Mouse (Mus musculus) lung, postnatal 36 days (tissue): Measurements from ENCODE around the gene B3galt6.

Source experiments
- DNase-seq: peaks from one replicate; pipeline ENCODE4 v3.0.0; 2022; ENCODE audit warnings: mixed read lengths

Gene B3galt6

GRCm38 (mm10) chr4:155992241-155992905 lies at the start of gene B3galt6, which contains the start of gene Sdf4:
B3galt6 (minus strand) TSS chr4:155992649.
Sdf4 (plus strand) TSS chr4:155992872.
- peak; percentile 84 for DNase-seq

GRCm38 (mm10) chr4:156034901-156035300 lies 42.5 kb upstream of the B3galt6 start:
- no peak for DNase-seq

GRCm38 (mm10) chr4:156034301-156034700 lies 41.9 kb upstream of the B3galt6 start:
- no peak for DNase-seq

- DNase-seq: peak; percentile 83
Observed at GRCm38 (mm10) chr4:156033476-156034119, 41.1 kb upstream of the B3galt6 start.

DNA sequence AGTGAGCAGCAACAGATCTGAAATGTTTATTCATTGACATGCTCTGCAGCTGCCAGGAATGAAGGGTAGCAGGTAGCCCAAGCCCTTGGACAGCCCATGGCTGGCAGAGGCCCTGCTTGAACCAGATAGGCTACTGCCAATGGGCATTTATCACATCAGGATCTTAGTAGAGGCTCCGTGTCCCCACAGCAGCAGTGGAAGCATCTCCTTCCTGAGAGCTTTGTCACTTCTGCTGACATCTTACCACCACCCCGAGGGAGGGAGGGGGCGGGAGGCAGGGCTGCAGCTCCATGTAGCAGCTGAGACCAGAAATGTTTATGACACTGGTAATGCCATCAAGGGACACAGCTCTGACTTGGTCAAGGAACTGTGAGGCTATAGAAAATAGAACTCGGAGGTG lies 40.4 kb upstream of the B3galt6 start:
- DNase-seq: no peak

DNA sequence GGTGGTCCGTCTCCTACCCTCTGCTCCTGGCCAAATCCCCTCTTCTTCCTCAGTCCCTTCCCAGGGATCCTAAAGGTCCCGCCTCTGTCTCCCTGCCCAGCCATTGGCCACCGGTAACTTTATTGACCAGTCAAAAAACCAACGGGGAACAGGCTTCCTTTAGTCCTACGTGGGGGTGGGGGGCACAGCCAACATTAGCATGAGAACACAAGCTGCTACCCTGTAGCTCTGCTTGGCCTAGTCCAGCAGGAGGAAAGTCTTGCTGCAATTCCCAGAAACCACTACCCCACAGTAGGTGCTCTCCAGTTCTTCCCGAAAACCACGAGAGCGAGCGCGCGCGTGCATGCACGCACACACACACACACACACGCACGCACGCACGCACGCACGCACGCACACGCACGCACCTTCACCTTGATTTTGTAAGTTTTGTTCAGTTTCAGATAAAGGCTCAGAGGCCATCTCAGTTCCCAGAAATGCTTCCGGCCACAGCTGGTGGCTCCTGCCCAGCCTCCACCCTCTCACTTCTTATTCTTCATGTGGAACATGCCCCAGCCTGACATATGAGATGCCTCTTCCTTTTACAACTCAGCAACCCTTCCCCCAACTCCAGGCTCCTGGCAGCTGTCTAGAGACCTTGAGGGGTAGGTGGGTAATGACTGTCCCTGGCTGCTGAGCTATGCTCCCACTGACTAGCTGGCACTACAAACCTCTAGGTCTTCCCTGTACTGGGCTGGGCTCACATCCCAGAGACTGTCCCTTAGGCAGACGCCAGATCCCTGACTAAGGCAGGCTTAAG lies 39.3 kb upstream of the B3galt6 start:
- peak; percentile 90 for DNase-seq

GRCm38 (mm10) chr4:156031255-156031592 lies 38.8 kb upstream of the B3galt6 start:
- DNase-seq: no peak

GRCm38 (mm10) chr4:156030651-156031118 lies 38.2 kb upstream of the B3galt6 start:
- no peak for DNase-seq

DNA sequence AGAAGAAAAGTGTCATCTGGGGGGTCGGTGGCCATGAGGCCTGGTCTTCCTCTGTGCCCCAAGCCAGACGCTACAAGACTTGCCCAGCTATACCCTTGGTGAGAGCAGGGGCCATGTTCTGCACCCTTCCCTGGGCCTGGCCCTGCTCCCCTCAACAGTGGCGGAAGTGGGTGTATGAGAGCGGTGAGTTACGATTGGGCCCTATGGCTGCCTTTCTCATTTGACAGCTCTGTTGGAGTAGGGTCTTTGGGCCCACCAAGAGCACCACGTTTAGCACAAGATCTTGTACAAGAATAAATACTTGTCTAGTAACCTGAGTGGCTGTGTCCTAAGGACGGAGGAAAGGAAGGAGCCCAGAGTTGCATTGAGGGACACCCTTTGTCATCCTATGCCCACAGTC lies 36.1 kb upstream of the B3galt6 start:
- DNase-seq: no peak

DNA sequence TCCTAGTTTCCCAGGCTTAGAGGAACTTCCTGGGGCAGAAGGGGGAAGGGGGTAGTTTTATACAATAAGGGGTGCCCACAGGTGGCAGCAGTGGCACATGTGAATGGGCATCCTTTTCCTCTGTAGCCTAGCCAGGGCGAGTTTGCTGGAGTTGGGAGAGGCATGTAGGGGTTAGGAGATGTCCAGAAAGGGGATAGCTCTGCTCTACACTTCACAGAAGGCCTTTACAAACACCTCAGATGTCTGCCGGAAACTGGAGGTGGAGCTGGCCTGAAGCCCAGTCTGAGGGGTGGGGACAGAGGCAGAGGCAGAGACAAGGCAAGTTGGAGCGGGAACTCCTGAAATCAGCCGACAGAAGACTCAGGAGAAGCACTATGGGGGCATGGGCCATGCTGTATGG lies 33.6 kb upstream of the B3galt6 start, which contains the start of gene Tnfrsf18:
Gene Tnfrsf18 (plus strand): TSS at position 152 of the 400 bp plus-strand sequence.
- peak; percentile 67 for DNase-seq

GRCm38 (mm10) chr4:156024184-156024583 lies 31.7 kb upstream of the B3galt6 start:
- no peak for DNase-seq

DNA sequence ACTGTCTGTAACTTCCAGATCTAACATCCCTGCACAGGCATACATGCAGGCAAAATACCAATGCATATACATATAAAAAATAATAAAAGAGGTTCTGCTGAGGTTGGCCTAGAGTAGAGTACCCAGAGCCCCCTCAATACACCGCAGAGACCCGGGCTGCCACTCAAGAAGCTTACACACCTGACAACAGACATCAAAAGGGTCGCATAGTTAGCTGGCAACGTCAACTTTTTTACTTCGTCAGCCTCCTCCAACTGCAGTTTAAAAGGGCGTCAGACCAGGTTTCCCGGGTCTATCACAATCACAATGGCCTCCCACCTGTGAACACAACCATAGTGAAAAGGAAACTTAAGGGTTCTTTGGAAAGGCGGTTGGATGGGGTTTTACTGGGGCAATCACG lies 31.1 kb upstream of the B3galt6 start:
- no peak for DNase-seq

DNA sequence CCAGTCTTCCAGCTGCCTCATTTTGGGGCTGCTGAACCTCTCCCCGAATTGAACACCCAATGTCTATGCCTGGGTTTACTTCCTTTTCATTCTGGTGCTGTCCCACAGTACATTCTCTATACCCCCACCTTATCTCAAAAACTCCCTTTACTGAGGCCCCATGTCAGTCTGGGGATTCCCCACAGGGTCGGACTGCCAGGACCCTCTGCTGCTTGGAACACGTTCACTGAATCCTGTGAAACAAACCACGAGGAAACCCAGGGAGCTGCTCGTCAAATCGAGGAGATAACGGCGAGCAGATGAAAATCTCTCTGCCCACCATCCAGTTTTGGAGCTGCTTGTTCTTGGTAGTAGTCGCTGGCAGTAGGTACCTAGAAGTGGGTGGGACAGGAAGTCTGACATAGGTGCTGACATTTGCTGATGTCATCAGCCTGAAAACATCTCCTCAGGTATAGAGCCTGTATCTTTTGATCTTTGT lies 29.5 kb upstream of the B3galt6 start:
- DNase-seq: peak; percentile 15

DNA sequence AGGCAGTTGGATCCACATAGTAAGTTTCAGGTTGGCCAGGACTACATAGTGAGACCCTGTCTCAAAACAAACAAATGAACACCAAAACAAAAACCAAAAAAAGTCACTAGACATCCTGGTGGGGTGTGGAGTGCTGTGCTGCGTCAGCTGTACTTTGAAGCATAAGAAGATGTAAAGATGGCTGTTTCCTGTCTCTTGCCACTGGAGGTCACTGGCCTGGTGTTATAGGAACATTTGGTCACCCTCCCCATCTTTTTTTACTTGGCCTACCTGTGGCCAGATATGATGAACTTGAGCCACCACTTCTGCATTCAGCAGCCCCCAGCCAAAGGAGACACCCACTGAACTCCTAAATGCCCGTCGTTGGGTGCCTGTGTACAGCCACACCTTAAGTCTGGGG lies 28.9 kb upstream of the B3galt6 start:
- DNase-seq: no peak

- DNase-seq: no peak
Observed at GRCm38 (mm10) chr4:156019771-156020170, 27.3 kb upstream of the B3galt6 start.

GRCm38 (mm10) chr4:156014436-156014835 lies 22.0 kb upstream of the B3galt6 start:
- DNase-seq: no peak

- DNase-seq: peak; percentile 19
Observed at GRCm38 (mm10) chr4:156013637-156014036, 21.2 kb upstream of the B3galt6 start, which contains the start of gene Tnfrsf4. Tnfrsf4 (plus strand) TSS chr4:156013843.

DNA sequence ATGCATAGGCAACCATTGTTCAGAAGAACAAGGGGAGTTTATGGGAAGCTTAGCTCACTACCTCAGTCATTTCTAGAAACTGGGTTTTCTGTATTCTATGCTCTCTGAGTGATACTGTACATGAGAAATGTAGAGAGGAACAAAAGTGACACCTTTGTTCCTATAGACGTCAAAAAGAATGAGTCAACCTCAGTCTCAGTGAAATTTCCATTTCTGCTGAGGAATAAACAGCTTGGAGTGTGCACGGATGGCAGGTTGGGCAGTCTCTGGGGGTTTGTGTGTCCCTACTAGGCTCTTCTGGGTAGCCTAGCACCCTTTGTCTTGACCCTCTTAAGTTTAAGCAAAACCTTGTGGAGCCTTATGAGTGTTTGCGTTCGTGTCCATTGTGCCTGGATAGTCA lies 15.9 kb upstream of the B3galt6 start:
- DNase-seq: no peak

DNA sequence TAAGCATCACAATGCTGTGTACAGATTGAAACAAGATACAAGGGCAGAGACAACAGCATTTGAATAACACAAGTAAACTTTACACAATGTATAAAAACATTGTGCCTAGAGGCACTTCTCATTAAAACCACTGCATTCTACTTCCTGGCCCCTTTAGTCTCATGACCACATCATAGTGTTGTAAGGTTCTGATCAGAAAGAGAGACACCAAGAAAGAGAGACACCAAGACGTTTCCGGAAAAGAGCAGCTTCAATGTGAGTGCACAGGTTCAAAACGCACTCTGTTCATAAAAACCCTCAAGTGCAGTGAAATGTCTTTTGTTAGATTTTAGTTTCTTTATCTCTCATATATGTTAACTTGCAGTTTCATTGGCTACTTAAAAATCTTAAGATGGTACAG lies 11.7 kb upstream of the B3galt6 start:
- no peak for DNase-seq

GRCm38 (mm10) chr4:155993606-155994005 lies 1.2 kb upstream of the B3galt6 start:
- no peak for DNase-seq

DNA sequence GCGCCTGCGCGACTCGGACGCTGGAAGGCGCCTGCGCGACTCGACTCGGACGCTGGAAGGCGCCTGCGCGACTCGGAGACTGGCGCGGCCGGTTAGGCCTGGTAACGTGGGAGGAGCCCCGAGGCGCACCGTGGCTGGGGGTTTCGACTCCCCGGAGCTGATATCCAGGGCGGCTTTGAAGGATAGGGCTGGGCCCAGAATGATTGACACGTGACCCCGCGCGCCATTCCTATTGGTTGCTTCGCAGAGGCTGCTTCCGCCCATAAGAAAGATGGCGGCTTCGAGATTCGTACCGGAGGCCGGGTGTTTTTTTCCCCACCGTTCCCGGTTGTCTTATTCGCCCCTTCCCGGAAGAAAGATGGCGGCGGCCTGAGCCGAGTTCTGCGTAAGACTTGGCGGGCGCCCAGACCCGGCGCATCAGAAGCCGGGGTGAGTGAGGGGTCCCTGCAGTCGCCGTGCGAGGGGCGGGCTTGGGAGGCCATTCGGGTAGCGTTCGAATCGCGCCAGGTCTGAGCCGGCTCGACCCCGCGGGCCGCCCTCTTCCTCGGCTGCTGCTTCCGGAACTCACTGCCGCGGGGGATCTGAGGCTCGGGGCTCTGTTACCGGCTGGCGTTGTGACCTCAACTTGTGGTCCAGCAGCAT lies 578 bp upstream of the B3galt6 start:
- peak; percentile 98 for DNase-seq

- no peak for DNase-seq
Observed at GRCm38 (mm10) chr4:155991908-155992230, 580 bp downstream of the B3galt6 start.
